Mouse (Mus musculus): ENCODE measurements around the gene Prkacb. TPM values are rescaled to one million over a fixed set of nuclear protein-coding genes. Genes with fewer than 3 reads are reported as not detected.

Gene Prkacb
- polyA plus RNA-seq (2012; rRNA removed) = 34.6 and 48.9 TPM in 2 replicates

GRCm38 (mm10) chr3:146812901-146813393 lies at the start of gene Prkacb:
TSS of gene Prkacb (minus strand) at chr3:146812990.

GRCm38 (mm10) chr3:146851966-146852891 lies 39.4 kb upstream of the Prkacb start, which contains the start of gene Ttll7:
TSS of gene Ttll7 (plus strand) at chr3:146852367.

GRCm38 (mm10) chr3:146684811-146685675 lies 127.7 kb downstream of the Prkacb start, which contains the start of gene Samd13:
TSS of gene Samd13 (minus strand) at chr3:146685592.

Other genes with a start within 250 kb of the Prkacb start
- 0.16 TPM in 1 of 2 replicates, not detected in the other for gene Uox, start 242.6 kb downstream of the Prkacb start, polyA plus RNA-seq (2012; rRNA removed)
- 0.05 TPM in 1 of 2 replicates, not detected in the other for gene Dnase2b, start 197.4 kb downstream of the Prkacb start, polyA plus RNA-seq (2012; rRNA removed)
- gene 4930503B20Rik, start 161.7 kb downstream of the Prkacb start, polyA plus RNA-seq (2012; rRNA removed) = 0.12 TPM in 1 of 2 replicates, not detected in the other
- 0.26 and 0.42 TPM in 2 replicates for gene Samd13, start 127.4 kb downstream of the Prkacb start, polyA plus RNA-seq (2012; rRNA removed)
- gene Ttll7, start 39.4 kb upstream of the Prkacb start, polyA plus RNA-seq (2012; rRNA removed) = 4.6 and 6.6 TPM in 2 replicates